Mouse (Mus musculus) midbrain, embryonic 10.5 days (tissue): ENCODE data around the gene Skil. TPM values are rescaled to one million over a fixed set of nuclear protein-coding genes. Genes with fewer than 3 reads are reported as not detected.

Experiments
- DNase-seq: peaks from one replicate; pipeline ENCODE4 v3.0.0-alpha.2; 2017; ENCODE audit warnings: low spot score
- H3K27ac ChIP-seq: fragments of 300-500 bp; sonication (generic); replicated peaks from 2 replicates; pipeline ENCODE4 v1.5.1; 2016; ENCODE audit warnings: mild to moderate bottlenecking
- H3K27me3 ChIP-seq: fragments of 300-500 bp; sonication (generic); 2 replicates; pipeline ENCODE4 v1.6.1; 2016; ENCODE audit warnings: low read depth, mild to moderate bottlenecking; ENCODE audit not compliant: poor library complexity, severe bottlenecking
- H3K36me3 ChIP-seq: fragments of 300-500 bp; sonication (generic); 2 replicates; pipeline ENCODE4 v1.6.1; 2016; ENCODE audit warnings: mild to moderate bottlenecking, moderate library complexity
- H3K4me1 ChIP-seq: fragments of 300-500 bp; sonication (generic); 2 replicates; pipeline ENCODE4 v1.6.1; 2016
- H3K4me3 ChIP-seq: fragments of 300-500 bp; sonication (generic); 2 replicates; pipeline ENCODE4 v1.5.1; 2016; ENCODE audit warnings: mild to moderate bottlenecking, moderate library complexity
- H3K9me3 ChIP-seq: fragments of 300-500 bp; sonication (generic); replicated peaks from 2 replicates; pipeline ENCODE4 v1.6.1; 2016; ENCODE audit warnings: mild to moderate bottlenecking
- WGBS: fragments of 180-500 bp; shearing (Covaris S2); methylation state at CpG from one replicate; pipeline ENCODE4 v1.1.7; 2016; 5-methylcytosine and 5-hydroxymethylcytosine counted together
- polyA plus RNA-seq: library from polyadenylated mRNA; unstranded; fragments of >200 nt; fragmentation: Nextera tagmentation; extraction: Ambion mirVana; gene quantifications from 2 replicates; pipeline ENCODE4 v1.2.1, GENCODE M21; 2016

The Skil gene
- polyA plus RNA-seq, 1 experiment from 2014 or later = 30.6 TPM

DNA sequence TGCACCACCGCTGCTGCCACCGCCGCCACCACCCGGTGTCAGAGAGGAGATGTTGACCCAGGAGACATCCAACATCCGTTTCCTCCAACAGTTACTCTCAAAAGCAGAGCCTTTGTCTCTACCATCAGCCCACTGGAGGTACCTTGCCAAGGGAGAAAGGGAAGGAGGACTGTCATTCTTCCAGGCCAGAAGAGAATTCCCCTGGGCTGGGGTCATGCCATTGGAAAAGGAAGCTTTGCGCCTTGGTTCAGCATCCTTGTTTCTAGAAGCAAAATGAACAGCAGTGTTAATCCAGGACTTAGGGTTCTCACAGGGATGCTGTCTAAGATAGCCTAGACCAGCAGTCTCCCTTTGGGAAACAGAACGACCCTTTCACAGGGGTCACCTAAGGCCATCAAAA is 32.5 kb upstream of the Skil start:
- H3K4me3 ChIP-seq = no peak overlapping the region
- WGBS = 95% methylated on average over 7 of the region's 7 CpGs
- no peaks in the 10 kb centered on the region for H3K27me3 ChIP-seq
- 0 out of 2 replicates have a peak, but pooled peaks cover 5% of the 10 kb centered on the region for H3K4me1 ChIP-seq
- H3K27ac ChIP-seq = no peak overlapping the region
- no peak for DNase-seq
- H3K36me3 ChIP-seq = no peaks in the 10 kb centered on the region
- no peaks in the 10 kb centered on the region for H3K9me3 ChIP-seq

DNA sequence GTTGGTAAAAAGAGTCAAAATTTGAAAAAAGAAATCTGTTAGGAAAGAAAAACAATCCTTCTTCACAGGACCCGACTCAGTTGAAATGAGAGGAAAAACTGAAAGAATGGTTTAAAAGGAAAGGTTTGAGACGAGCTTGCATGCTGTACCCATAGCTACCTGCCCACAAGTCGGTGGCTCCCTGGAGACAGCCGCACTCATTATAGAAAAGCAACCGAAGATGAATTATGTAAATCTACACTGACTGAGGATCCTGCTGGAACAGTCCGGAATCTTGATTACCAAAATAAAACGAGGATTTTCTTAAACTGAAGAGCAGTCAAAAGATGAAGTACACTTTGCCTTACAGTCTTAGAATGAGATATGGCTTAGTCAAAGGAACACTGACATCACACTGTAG is 26.4 kb upstream of the Skil start:
- Histone ChIP-seq H3K9me3 (0 out of 2 replicates have a peak, but pooled peaks cover 3% of the 10 kb centered on the region), H3K27ac (no peak overlapping the region), H3K27me3 (no peaks in the 10 kb centered on the region), H3K36me3 (no peaks in the 10 kb centered on the region), H3K4me1 (no peaks in the 10 kb centered on the region), H3K4me3 (no peak overlapping the region)
- 89% methylated on average over 7 of the region's 7 CpGs for WGBS
- no peak for DNase-seq

DNA sequence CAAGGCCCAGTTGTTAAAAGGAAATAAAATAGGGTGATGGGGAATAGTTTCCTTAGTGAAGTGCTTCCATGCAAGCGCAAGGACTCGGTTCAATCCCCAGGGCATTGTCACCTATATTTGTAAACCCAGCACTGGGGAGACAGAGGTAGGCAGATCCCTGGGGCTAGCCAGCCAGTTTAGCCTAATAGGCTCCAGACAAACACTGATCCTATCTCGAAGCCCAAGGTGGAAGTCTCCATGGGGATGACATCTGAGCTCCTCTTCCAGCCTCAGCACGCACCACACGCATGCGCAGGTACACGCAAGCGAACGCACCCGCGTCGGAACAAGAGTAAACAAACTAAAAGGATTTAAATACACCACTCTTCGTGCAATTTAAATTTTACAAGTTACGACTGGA is 23.1 kb upstream of the Skil start:
- H3K4me1 ChIP-seq = no peaks in the 10 kb centered on the region
- H3K27me3 ChIP-seq = no peaks in the 10 kb centered on the region
- H3K27ac ChIP-seq = no peak overlapping the region
- no peak overlapping the region for H3K4me3 ChIP-seq
- H3K36me3 ChIP-seq = no peaks in the 10 kb centered on the region
- 0 out of 2 replicates have a peak, but pooled peaks cover 3% of the 10 kb centered on the region for H3K9me3 ChIP-seq
- WGBS = 94% methylated on average over 14 of the region's 14 CpGs
- DNase-seq = no peak

DNA sequence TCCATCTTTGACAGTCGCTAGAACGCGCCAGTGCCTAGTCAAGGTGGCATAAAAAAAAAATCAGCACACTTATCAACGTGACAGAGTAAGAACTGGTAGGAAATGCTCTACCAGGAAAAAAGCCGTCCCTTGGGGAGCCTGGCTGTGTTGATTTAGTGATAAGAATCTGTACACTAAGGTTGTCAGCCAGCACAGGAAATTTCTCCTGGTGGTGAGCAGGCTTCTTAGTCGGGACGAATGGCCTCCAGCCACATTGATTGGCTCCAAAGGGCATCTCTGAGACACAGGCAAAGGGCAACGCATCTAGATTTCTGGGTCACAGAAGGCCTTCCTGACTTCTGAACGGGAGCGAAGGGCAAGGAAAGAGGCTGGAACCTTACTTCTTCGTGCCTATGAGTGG is 19.1 kb upstream of the Skil start:
- Histone ChIP-seq H3K4me1 (no peaks in the 10 kb centered on the region), H3K27me3 (no peaks in the 10 kb centered on the region), H3K36me3 (no peaks in the 10 kb centered on the region), H3K27ac (no peak overlapping the region), H3K9me3 (no peaks in the 10 kb centered on the region), H3K4me3 (no peak overlapping the region)
- 82% methylated on average over 11 of the region's 11 CpGs for WGBS
- DNase-seq = no peak

DNA sequence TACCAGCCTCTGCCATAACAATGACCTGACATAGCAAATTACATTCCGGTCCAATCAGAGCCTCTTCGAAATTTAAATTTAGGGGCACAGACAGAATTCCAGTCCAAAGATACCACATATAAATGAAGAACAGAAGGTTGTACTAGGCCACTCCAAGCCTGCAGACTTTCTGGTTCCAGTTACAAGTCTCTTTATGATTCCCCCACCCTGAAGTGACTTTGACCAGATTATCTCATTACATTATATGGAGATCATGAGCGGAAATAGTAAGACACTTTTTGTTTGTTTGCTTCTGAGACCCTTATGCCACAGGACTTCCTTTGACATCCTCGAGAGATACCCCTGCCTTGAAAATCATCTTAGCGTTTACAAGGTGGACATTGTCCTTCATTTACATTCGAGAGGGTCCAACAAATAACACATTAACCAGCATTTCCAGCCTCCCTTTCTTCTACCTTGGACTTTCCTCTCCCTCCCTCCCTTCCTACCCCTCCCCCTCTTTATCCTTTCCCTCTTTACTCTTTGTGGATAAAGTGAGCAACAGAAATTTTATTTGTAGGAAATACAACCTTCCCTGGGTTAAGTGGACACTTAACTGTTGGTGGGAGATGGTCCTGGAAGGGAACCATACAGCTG is 17.7 kb upstream of the Skil start:
- WGBS = 90% methylated on average over 6 of the region's 6 CpGs
- no peaks in the 10 kb centered on the region for H3K27me3 ChIP-seq

DNA sequence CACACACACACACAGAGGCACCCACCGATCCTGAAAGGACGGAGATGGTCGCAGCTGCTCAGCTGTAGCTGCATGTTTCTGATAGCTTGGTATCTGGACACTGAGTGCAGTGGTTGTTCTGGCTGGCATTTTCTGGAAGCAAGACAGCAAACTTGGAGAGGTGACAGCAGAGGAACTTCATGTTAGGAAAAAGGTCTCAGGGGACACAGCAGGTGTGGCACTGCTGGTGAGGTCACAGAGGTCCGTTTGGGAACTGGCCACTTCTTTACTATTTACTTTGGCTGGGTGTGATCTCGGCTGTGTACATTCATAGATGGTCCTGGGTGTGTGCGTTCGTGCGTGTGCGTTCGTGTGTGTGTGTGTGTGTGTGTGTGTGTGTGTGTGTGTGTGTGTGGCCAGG is 15.4 kb upstream of the Skil start:
- Histone ChIP-seq H3K4me3 (no peak overlapping the region), H3K4me1 (peaks cover 6% of the 10 kb centered on the region; the same call in 1 of the 2 replicates), H3K9me3 (no peaks in the 10 kb centered on the region), H3K27ac (no peak overlapping the region), H3K27me3 (no peaks in the 10 kb centered on the region), H3K36me3 (no peaks in the 10 kb centered on the region)
- 84% methylated on average over 10 of the region's 10 CpGs for WGBS
- DNase-seq = no peak

More for the DNA sequence above, 17.7 kb upstream of the Skil start:
- no peaks in the 10 kb centered on the region for H3K36me3 ChIP-seq
- no peaks in the 10 kb centered on the region for H3K9me3 ChIP-seq
- no peak overlapping the region for H3K27ac ChIP-seq
- no peak for DNase-seq
- H3K4me1 ChIP-seq = no peaks in the 10 kb centered on the region
- no peak overlapping the region for H3K4me3 ChIP-seq

DNA sequence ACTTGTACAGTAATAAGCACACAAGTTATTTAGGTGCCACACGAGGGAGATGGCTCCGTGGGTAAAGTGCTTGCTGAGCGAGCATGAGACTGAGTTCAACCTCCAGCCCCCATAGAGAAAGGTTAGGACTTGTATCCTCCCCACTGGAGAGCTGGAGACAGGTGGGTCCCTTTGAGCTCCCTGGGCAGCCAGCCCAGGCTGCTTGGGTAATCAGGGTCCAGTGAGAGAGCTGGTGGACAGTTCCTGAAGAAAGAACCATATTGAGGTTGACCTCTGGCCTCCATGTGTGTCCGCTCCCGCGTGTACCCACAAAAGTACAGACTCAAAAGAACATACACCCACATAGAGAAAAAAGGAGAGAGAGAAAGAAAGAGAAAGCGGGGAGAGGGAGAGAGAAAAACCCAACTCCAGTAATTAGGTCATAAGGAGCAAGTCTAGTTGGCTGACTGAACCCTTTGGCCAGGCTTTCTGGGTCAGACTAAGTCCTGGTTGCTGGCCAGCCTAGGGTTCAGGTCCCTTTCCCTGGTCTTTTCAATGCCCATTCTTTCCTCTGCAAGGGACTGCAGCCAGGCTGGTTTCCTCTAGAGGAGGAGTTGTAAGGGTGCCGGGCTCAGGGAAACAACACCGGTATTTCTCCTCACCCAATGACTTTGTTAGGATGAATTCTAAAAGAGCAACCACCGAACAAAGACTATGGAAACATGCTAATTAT is 13.9 kb upstream of the Skil start:
- Histone ChIP-seq H3K4me1 (peaks cover 6% of the 10 kb centered on the region; the same call in 1 of the 2 replicates), H3K27ac (no peak overlapping the region), H3K4me3 (no peak overlapping the region), H3K36me3 (no peaks in the 10 kb centered on the region), H3K27me3 (no peaks in the 10 kb centered on the region), H3K9me3 (no peaks in the 10 kb centered on the region)
- DNase-seq = no peak
- 89% methylated on average over 10 of the region's 10 CpGs for WGBS

DNA sequence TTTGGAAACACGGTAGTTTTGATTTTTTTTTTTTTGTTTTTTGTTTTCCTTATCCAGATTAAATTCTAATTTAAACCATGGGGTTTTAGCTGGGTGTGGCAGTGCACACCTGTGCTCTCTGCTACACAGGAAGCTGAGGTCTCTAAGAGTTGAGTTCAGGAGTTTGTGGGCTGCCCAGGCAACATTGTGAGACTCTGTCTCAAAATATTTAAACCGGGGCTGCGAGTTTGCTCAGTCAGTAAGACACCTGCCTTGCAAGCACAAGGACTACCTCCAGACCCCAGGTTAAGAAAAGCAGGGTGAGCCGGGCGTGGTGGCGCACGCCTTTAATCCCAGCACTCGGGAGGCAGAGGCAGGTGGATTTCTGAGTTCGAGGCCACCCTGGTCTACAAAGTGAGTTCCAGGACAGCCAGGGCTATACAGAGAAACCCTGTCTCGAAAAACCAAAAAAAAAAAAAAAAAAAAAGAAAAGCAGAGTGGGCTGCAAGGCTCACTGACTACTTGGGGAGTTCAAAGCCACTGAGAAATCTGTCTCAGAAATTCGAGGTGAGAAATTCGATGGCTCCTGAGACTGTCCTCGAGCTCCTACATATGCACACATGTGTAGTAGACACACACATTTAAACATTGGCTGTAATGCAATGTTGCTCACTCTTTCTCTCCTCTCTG is 11.9 kb upstream of the Skil start:
- Histone ChIP-seq H3K27me3 (no peaks in the 10 kb centered on the region), H3K4me3 (no peak overlapping the region), H3K4me1 (peaks cover 9% of the 10 kb centered on the region; the same call in 1 of the 2 replicates), H3K27ac (no peak overlapping the region), H3K9me3 (no peaks in the 10 kb centered on the region), H3K36me3 (no peaks in the 10 kb centered on the region)
- DNase-seq = no peak
- 89% methylated on average over 12 of the region's 13 CpGs for WGBS

DNA sequence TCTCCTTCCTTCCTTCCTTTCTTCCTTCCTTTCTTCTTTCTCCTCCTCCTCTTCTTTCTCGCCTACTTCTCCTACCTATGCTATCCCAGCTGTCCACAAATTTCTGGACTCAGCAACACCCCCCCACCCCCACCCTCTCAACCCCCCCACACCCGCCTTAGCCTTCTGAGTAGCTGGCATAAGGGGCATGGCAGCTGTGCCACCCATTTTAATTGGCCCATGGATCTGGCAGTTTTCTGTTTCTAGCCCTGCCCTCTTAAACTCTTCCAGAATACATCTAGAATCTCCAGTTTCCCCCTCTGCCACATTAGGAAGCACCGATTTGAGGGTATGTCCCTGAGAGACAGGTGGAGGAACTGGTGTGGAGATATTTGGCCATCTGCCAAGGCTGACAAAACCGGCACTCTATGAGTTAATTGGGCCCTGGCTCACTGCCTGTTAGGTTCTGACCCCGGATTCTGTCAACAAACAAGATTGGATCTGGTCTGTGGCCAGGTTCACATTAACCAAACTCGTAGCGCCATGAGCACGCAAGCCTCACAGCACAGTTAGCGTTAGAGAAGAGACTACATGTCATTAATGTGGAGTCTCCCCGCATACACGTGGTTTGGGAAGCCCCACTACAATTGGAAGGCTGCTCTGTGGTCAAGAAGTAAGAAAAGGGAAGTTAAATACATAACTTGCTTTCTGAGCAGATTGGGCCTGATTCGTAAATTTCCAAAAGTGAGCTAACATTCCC is 11.2 kb upstream of the Skil start:
- Histone ChIP-seq H3K4me1 (peaks cover 11% of the 10 kb centered on the region), H3K9me3 (no peaks in the 10 kb centered on the region), H3K27me3 (no peaks in the 10 kb centered on the region), H3K27ac (no peak overlapping the region), H3K36me3 (no peaks in the 10 kb centered on the region), H3K4me3 (no peak overlapping the region)
- no peak for DNase-seq
- 74% methylated on average over 12 of the region's 12 CpGs for WGBS

DNA sequence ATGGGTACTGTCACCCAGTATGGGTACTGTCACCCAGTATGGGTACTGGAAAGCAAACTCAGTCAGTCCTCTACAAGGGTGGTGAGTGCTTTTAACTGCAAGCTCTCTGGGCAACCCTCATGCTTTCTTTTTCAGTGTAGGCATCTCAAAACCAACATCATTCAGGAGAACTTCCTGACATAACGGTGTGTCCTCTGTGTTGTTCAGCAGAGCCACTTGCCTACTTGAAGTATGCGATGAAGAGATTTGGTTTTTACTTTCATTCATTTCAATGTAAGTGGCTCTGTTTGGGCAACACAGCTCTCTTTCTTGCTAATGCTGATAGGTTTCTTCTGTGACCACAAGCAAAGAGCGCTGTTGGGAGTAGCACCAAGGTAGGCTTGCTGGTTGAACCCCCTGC is 9.9 kb upstream of the Skil start:
- Histone ChIP-seq H3K27ac (no peak overlapping the region), H3K9me3 (no peaks in the 10 kb centered on the region), H3K36me3 (no peaks in the 10 kb centered on the region), H3K27me3 (no peaks in the 10 kb centered on the region), H3K4me3 (no peak overlapping the region), H3K4me1 (peaks cover 24% of the 10 kb centered on the region)
- WGBS = 91% methylated on average over 3 of the region's 3 CpGs
- no peak for DNase-seq

DNA sequence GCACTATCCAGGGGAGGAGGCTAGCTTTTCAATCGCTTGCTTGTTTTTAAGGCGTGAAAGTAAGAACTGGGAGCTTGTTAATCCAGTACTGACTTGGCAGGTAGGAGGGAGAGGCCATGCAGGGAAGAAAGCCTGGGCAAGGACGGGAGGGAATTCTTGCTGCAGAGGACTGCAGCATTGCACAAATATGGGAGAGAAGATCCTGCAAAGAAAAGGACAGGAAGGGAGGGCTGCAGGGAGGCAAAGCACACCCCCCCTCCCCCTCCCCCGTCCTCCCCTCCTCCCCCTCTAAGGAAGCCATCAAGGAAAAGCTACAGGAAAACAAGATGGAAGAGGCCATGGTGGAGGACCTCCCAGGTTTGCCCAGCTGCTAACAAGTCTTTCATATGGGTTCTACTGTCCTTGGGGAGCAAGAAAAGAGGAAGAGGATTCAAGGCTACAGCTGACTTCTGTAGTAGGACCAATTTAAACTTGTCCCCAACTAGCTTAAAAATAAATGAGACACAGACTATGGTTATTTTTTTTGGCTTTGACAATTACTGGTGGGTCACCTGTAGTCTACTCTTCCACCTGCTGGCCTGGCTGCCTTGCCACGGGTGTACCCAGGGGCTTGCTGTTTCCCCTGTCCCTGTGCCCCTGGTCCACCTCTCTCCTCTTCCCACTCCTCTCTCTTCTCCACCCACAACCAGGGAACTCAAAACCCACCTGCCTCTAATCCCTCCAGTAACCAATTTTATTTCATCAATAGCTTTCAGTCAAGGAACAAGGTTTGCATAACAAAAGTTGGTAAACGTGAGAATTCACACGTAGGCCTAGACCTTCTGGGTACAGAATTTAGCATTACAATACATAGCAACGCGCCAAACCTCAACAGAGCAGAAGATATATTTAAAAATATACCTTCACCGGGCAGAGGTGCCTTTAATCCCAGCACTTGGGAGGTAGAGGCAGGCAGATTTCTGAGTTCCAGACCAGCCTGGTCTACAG is 5.8 kb upstream of the Skil start:
- Histone ChIP-seq H3K4me1 (peaks cover 49% of the 10 kb centered on the region), H3K27me3 (peaks cover 10% of the 10 kb centered on the region), H3K27ac (no peak overlapping the region), H3K9me3 (no peaks in the 10 kb centered on the region), H3K36me3 (no peaks in the 10 kb centered on the region), H3K4me3 (no peak overlapping the region)
- 35% methylated on average over 9 of the region's 10 CpGs for WGBS
- DNase-seq = no peak

DNA sequence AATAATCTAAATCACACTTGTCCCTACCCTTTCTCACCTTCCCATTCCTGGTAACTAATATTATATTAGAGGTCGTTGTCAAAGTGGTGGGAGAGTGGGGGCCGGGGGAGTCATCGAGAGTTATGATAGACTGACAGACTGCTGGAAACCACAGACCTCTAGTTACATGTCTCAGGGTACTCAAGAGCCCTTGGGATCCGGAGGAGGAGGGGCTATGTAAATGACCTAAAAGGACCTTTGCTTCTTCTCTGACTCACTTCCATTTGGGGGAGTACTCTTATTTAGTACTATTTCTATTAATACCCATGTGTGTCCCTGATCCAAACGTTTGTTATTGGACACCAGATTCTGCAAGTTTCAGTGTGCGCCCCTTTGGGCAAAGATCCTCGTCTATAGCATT is 4.9 kb upstream of the Skil start:
- no peaks in the 10 kb centered on the region for H3K36me3 ChIP-seq
- DNase-seq = no peak
- 66% methylated on average over 7 of the region's 7 CpGs for WGBS

More for the DNA sequence above, 4.9 kb upstream of the Skil start:
- peaks cover 10% of the 10 kb centered on the region for H3K27me3 ChIP-seq
- H3K9me3 ChIP-seq = no peaks in the 10 kb centered on the region
- H3K27ac ChIP-seq = no peak overlapping the region
- H3K4me1 ChIP-seq = peaks cover 49% of the 10 kb centered on the region
- no peak overlapping the region for H3K4me3 ChIP-seq
